Mouse (Mus musculus) heart, embryonic 15.5 days (tissue): ENCODE measurements around the gene H2afz. TPM values are rescaled to one million over a fixed set of nuclear protein-coding genes. Genes with fewer than 3 reads are reported as not detected.
"Not testable (repeated sequence)": the region's sequence is repeated elsewhere in the genome, so short reads cannot be mapped to it uniquely, and the experiment has no call there.

Source experiments
- ATAC-seq: fragments of 200-750 bp; cut with Nextera tagmentation; replicated peaks from 2 replicates; pipeline ENCODE4 v1.8.0; 2017; ENCODE audit warnings: low read depth, moderate TSS enrichment; ENCODE audit not compliant: insufficient number of reproducible peaks, insufficient read depth, low FRiP score
- H3K27ac ChIP-seq: fragments of 300-500 bp; sonication (generic); 2 replicates; pipeline ENCODE4 v1.5.1; 2015; ENCODE audit warnings: mild to moderate bottlenecking, inconsistent platforms
- H3K27me3 ChIP-seq: fragments of 300-500 bp; sonication (generic); 2 replicates; pipeline ENCODE4 v1.6.1; 2015; ENCODE audit warnings: inconsistent platforms
- H3K36me3 ChIP-seq: fragments of 300-500 bp; sonication (generic); 2 replicates; pipeline ENCODE4 v1.6.1; 2015; ENCODE audit warnings: mild to moderate bottlenecking, inconsistent platforms
- H3K4me1 ChIP-seq: fragments of 300-500 bp; sonication (generic); replicated peaks from 2 replicates; pipeline ENCODE4 v1.6.1; 2015; ENCODE audit warnings: inconsistent platforms
- H3K4me2 ChIP-seq: fragments of 300-500 bp; sonication (generic); 2 replicates; pipeline ENCODE4 v1.6.1; 2015; ENCODE audit warnings: inconsistent platforms, mild to moderate bottlenecking, moderate library complexity
- H3K4me3 ChIP-seq: fragments of 300-500 bp; sonication (generic); 2 replicates; pipeline ENCODE4 v1.5.1; 2015; ENCODE audit warnings: mild to moderate bottlenecking, inconsistent platforms
- H3K9ac ChIP-seq: fragments of 300-500 bp; sonication (generic); 2 replicates; pipeline ENCODE4 v1.6.1; 2015; ENCODE audit warnings: mild to moderate bottlenecking, inconsistent platforms
- H3K9me3 ChIP-seq: fragments of 300-500 bp; sonication (generic); replicated peaks from 2 replicates; pipeline ENCODE4 v1.6.1; 2016; ENCODE audit warnings: inconsistent platforms
- WGBS: fragments of 180-500 bp; shearing (Covaris S2); methylation state at CpG from one replicate; pipeline ENCODE4 v1.1.7; 2015; ENCODE audit warnings: mixed read lengths; 5-methylcytosine and 5-hydroxymethylcytosine counted together
- polyA plus RNA-seq: library from polyadenylated mRNA; unstranded; fragments of >200 nt; fragmentation: Nextera tagmentation; extraction: Ambion mirVana; gene quantifications from 2 replicates; pipeline ENCODE4 v1.2.1, GENCODE M21; 2015

H2afz gene
- polyA plus RNA-seq, 1 experiment from 2014 or later, result 981 TPM

GRCm38 (mm10) chr3:137891089-137891488 is 26.8 kb downstream of the H2afz start:
- ATAC-seq, result no peak
- WGBS, result 76% methylated on average over 3 of the region's 3 CpGs
- Histone ChIP-seq H3K9ac (no peak overlapping the region), H3K4me3 (no peak overlapping the region), H3K4me1 (no peaks in the 10 kb centered on the region), H3K27ac (no peak overlapping the region), H3K4me2 (no peak overlapping the region), H3K27me3 (no peaks in the 10 kb centered on the region), H3K9me3 (no peaks in the 10 kb centered on the region), H3K36me3 (peaks cover 28% of the 10 kb centered on the region)

GRCm38 (mm10) chr3:137892118-137892517 is 27.8 kb downstream of the H2afz start:
- Histone ChIP-seq H3K4me1 (no peaks in the 10 kb centered on the region), H3K9me3 (no peaks in the 10 kb centered on the region), H3K9ac (no peak overlapping the region), H3K27ac (no peak overlapping the region), H3K4me2 (no peak overlapping the region), H3K36me3 (peaks cover 28% of the 10 kb centered on the region), H3K4me3 (no peak overlapping the region), H3K27me3 (no peaks in the 10 kb centered on the region)
- no peak for ATAC-seq
- 92% methylated on average over 4 of the region's 4 CpGs for WGBS

GRCm38 (mm10) chr3:137893789-137894188 is 29.5 kb downstream of the H2afz start:
- ATAC-seq, result no peak
- Histone ChIP-seq H3K9me3 (no peaks in the 10 kb centered on the region), H3K27me3 (no peaks in the 10 kb centered on the region), H3K4me1 (no peaks in the 10 kb centered on the region), H3K9ac (no peak overlapping the region), H3K36me3 (peaks cover 37% of the 10 kb centered on the region), H3K4me2 (no peak overlapping the region), H3K27ac (no peak overlapping the region), H3K4me3 (no peak overlapping the region)
- WGBS, result 86% methylated on average over 4 of the region's 4 CpGs

DNA sequence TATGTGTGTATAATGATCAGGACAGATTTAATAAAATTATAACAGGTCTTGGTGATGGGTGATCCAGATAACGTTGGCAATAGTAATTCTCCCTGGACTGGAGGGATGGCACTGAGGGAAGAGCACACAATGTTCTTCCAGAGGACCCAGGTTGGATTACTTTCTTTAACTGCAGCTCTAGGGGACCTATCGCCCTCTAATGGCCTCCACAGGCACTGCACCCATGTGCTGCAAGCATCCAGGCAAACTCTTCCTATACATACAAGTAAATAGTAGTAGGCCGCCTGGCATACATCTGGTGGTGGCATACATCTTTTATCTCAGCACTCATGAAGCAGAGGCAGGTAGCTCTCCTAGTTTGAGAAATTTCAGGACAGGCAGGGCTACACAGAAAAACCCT is 30.9 kb downstream of the H2afz start:
- Histone ChIP-seq H3K27me3 (no peaks in the 10 kb centered on the region), H3K27ac (no peak overlapping the region), H3K36me3 (peaks cover 28% of the 10 kb centered on the region), H3K4me2 (no peak overlapping the region), H3K4me3 (no peak overlapping the region), H3K9me3 (no peaks in the 10 kb centered on the region), H3K9ac (no peak overlapping the region), H3K4me1 (no peaks in the 10 kb centered on the region)
- ATAC-seq, result no peak
- WGBS, result 85% methylated on average over 3 of the region's 3 CpGs

DNA sequence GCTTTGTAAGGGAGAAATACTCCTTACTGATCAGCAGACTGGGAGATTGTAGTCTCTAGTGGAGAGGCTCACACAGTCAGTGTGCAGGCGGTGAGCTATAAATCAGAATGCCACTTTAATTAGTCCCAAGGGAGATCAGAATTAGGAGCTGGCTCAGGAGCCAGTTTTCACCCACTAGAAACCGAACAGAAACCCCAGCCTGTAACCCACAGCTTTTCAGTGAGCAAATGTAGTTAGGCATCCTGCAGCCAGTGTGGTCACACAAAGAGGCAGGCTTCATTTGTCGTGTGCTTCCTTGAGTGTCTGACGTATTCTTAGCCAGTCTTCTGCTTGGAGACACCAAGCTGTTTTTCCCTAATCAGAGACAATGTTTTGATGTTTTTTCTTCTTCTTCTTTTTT is 32.1 kb downstream of the H2afz start:
- Histone ChIP-seq H3K27me3 (no peaks in the 10 kb centered on the region), H3K4me3 (no peak overlapping the region), H3K27ac (no peak overlapping the region), H3K4me2 (no peak overlapping the region), H3K36me3 (peaks cover 28% of the 10 kb centered on the region), H3K4me1 (no peaks in the 10 kb centered on the region), H3K9ac (no peak overlapping the region), H3K9me3 (no peaks in the 10 kb centered on the region)
- ATAC-seq, result no peak
- 86% methylated on average over 4 of the region's 4 CpGs for WGBS

DNA sequence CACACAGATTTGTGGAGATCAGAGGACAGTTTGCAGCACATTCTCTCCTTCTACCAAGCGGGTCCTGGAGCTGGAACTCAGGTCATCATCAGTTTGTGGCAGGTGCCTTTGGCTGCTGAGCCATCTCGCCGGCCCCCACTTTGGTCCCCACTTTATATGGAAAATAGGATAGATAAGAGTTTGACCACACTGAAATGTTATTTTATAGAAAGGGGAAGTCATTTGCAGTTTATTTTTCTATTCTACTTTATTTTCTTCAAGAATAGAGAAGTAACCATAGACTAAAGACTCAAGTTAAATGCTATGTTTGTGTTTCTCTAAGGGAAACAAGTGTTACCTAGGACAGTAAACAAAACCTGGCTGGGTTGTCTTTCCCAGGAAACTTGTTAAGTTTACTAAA is 32.6 kb downstream of the H2afz start:
- Histone ChIP-seq H3K4me3 (no peak overlapping the region), H3K4me1 (no peaks in the 10 kb centered on the region), H3K27me3 (no peaks in the 10 kb centered on the region), H3K4me2 (no peak overlapping the region), H3K27ac (no peak overlapping the region), H3K9me3 (no peaks in the 10 kb centered on the region), H3K36me3 (peaks cover 28% of the 10 kb centered on the region), H3K9ac (no peak overlapping the region)
- 83% methylated on average over 3 of the region's 3 CpGs for WGBS
- ATAC-seq, result no peak

DNA sequence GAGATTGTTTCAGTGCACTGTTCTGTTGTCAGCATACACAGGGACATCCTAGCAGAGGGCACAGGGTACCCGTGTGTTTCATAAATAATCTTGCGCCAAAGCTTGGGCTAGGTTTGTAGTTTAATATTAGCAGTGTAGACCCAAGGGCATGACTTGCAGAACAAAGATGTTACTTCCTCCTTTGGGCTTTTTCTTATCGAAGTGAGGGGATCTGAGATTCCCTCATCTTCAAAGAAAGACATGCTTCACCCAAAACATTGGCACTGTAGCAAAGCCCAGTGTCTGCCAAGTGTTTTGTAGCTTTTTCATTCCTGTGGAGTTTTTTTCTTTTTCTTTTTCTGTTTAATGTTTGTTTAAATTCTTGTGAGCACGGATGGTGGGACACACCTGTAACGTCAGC is 33.4 kb downstream of the H2afz start:
- Histone ChIP-seq H3K27ac (no peak overlapping the region), H3K27me3 (no peaks in the 10 kb centered on the region), H3K4me2 (no peak overlapping the region), H3K4me3 (no peak overlapping the region), H3K4me1 (no peaks in the 10 kb centered on the region), H3K36me3 (peaks cover 35% of the 10 kb centered on the region), H3K9me3 (no peaks in the 10 kb centered on the region), H3K9ac (no peak overlapping the region)
- ATAC-seq, result no peak
- 87% methylated on average over 5 of the region's 5 CpGs for WGBS

DNA sequence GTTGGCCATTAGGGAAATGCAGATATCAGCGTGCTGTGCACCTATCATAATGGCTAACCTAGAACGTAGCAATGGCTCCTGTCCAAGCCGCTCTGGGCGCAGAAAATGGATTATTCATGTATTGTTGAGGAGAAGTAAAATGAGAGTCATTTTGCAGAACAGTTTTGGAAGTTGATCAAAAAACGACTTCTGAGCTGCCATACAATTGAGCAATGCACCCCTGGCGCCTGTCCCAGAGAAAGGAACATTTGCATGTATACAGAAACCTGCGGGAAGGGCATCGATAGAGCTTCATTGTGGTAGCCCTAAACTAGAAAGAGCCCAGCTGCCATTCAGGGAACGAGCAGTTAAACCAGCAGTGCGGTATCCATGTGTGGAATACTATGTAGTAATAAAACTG is 35.9 kb downstream of the H2afz start:
- no peaks in the 10 kb centered on the region for H3K4me1 ChIP-seq
- H3K27me3 ChIP-seq, result no peaks in the 10 kb centered on the region
- no peak overlapping the region for H3K4me3 ChIP-seq
- H3K9me3 ChIP-seq, result no peaks in the 10 kb centered on the region
- H3K36me3 ChIP-seq, result peaks cover 25% of the 10 kb centered on the region
- no peak overlapping the region for H3K9ac ChIP-seq
- H3K4me2 ChIP-seq, result no peak overlapping the region
- no peak overlapping the region for H3K27ac ChIP-seq
- ATAC-seq, result no peak
- 87% methylated on average over 10 of the region's 10 CpGs for WGBS

DNA sequence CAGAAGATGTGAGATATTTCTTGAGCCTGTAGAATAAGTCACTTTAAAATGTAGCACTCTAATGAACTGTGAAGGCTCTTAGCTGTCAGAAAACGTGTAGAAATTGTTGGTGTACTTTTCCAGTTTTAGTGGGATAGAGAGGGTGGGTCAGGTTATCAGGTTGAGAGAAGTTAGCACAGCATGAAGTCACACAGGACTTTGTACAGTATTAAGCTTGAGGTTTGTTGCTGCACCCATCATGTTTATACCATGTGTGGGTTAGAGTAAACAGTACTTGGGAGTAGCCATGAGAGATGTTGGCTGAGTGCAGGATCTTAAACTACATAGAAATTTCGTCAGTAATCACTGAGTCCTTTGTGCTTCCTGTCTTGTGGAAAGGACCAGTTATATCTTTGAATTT is 48.8 kb downstream of the H2afz start:
- Histone ChIP-seq H3K27me3 (no peaks in the 10 kb centered on the region), H3K27ac (no peak overlapping the region), H3K9me3 (no peaks in the 10 kb centered on the region), H3K4me3 (no peak overlapping the region), H3K4me1 (peaks cover 9% of the 10 kb centered on the region; the same call in 1 of the 2 replicates), H3K4me2 (no peak overlapping the region), H3K36me3 (peaks cover 7% of the 10 kb centered on the region; the same call in 1 of the 2 replicates), H3K9ac (no peak overlapping the region)
- ATAC-seq, result no peak
- WGBS, result 66% methylated on average over 2 of the region's 2 CpGs

GRCm38 (mm10) chr3:137914567-137914966 is 50.3 kb downstream of the H2afz start:
- H3K36me3 ChIP-seq, H3K4me3 ChIP-seq, H3K9me3 ChIP-seq, H3K27ac ChIP-seq, H3K9ac ChIP-seq, H3K4me2 ChIP-seq, H3K27me3 ChIP-seq, ATAC-seq: not testable (repeated sequence)
- 63% methylated on average over 1 of the region's 1 CpGs for WGBS
- H3K4me1 ChIP-seq, result peaks cover 16% of the 10 kb centered on the region
